Mouse (Mus musculus): ENCODE measurements around the gene Ankrd63.

The Ankrd63 gene

GRCm38 (mm10) chr2:118726873-118727272 is 23.1 kb upstream of the Ankrd63 start:
- DNase-seq (ENCODE audit: low spot score in 2 of 2) = no peak

GRCm38 (mm10) chr2:118725511-118725910 is 21.7 kb upstream of the Ankrd63 start:
- no peak for DNase-seq (ENCODE audit: low spot score in 2 of 2)

- no peak for DNase-seq (ENCODE audit: low spot score in 2 of 2)
These were observed 20.1 kb upstream of the Ankrd63 start for GRCm38 (mm10) chr2:118723693-118724486.

GRCm38 (mm10) chr2:118716677-118717076 is 12.9 kb upstream of the Ankrd63 start:
- no peak for DNase-seq (ENCODE audit: low spot score in 2 of 2)

GRCm38 (mm10) chr2:118714230-118714629 is 10.5 kb upstream of the Ankrd63 start:
- DNase-seq (ENCODE audit: low spot score in 2 of 2) = no peak

GRCm38 (mm10) chr2:118713631-118714030 is 9.9 kb upstream of the Ankrd63 start:
- DNase-seq (ENCODE audit: low spot score in 2 of 2) = no peak

- DNase-seq (ENCODE audit: low spot score in 2 of 2) = peak in 1 of 2 experiments; percentile 48
These were observed 7.3 kb upstream of the Ankrd63 start for GRCm38 (mm10) chr2:118711038-118711494.

GRCm38 (mm10) chr2:118709655-118710221 is 6.0 kb upstream of the Ankrd63 start:
- DNase-seq (ENCODE audit: low spot score in 2 of 2) = no peak

- no peak for DNase-seq (ENCODE audit: low spot score in 2 of 2)
These were observed 4.7 kb upstream of the Ankrd63 start for GRCm38 (mm10) chr2:118708472-118708871.

- no peak for DNase-seq (ENCODE audit: low spot score in 2 of 2)
These were observed 2.7 kb upstream of the Ankrd63 start for GRCm38 (mm10) chr2:118706436-118706835.

- DNase-seq (ENCODE audit: low spot score in 2 of 2) = no peak
These were observed 641 bp downstream of the Ankrd63 start for GRCm38 (mm10) chr2:118702883-118703761.

- DNase-seq (ENCODE audit: low spot score in 2 of 2) = no peak
These were observed 1.5 kb downstream of the Ankrd63 start for GRCm38 (mm10) chr2:118701971-118702882.

GRCm38 (mm10) chr2:118701161-118701560 is 2.6 kb downstream of the Ankrd63 start:
- DNase-seq (ENCODE audit: low spot score in 2 of 2) = no peak

- DNase-seq (ENCODE audit: low spot score in 2 of 2) = peak; percentile 63 to 82
These were observed 3.3 kb downstream of the Ankrd63 start for GRCm38 (mm10) chr2:118700179-118701062.

GRCm38 (mm10) chr2:118697955-118698354 is 5.8 kb downstream of the Ankrd63 start:
- DNase-seq (ENCODE audit: low spot score in 2 of 2) = no peak

- DNase-seq (ENCODE audit: low spot score in 2 of 2) = no peak
These were observed 6.4 kb downstream of the Ankrd63 start for GRCm38 (mm10) chr2:118697311-118697877.

- DNase-seq (ENCODE audit: low spot score in 2 of 2) = no peak
These were observed 7.1 kb downstream of the Ankrd63 start for GRCm38 (mm10) chr2:118696451-118697308.

- no peak for DNase-seq (ENCODE audit: low spot score in 2 of 2)
These were observed 8.0 kb downstream of the Ankrd63 start for GRCm38 (mm10) chr2:118695677-118696232.
